Mouse (Mus musculus): ENCODE measurements around the gene Scgb3a1.

Gene Scgb3a1

DNA sequence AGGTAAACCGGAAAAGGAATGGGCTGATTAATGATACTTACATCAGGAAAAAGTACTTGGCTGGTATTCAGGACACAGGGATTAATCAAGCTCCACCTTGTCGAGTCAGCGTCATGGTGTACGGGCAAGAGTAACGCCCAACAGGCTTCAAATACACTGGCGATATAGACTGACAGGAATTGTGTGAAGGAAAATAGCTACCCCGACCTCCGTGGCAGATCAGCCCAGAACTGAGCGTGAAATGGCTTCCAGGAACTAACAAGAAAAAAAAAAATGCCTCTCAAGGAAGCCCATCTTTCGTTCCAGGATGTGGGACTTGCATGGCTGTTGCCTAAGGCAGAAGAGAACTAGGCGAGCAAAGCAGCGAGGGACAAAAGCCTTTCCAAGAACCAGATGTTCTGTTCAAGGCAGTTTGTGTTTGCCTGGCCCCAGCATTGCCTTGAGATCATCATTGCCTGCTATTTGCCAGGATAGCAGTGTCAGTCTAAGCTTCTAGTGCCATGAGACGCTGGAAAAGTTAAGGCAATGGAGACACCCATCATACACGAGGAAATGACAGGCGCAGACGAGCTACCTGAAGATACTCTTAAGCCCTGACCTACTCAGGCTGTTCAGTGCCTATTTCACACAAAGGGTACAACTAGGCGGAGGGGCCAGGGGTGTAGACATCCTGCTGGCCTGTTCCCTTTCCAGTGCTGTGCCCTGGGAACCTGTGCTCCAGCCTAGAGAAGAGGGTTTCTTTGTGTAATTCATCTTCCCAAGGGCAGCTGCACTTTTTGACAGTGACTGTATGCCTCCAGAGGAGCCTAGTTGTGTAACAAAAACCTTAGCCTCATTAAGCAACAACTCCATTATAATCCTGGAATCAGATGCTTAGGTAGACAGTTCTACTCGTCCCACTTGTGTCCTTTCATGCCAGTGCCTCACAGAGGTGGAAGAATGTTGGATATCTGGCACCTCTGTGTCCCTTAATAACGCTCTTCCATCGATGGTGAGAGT is 50.2 kb downstream of the Scgb3a1 start:
- in situ Hi-C loops (cut with MboI; ENCODE audit: low sequenced_read_pairs): loop anchor here (10.0 kb wide), 1 partner anchor 151 kb away; no protein-coding TSS in a partner anchor
